Mouse (Mus musculus) cerebellum, adult 2 months (tissue): Measurements from ENCODE around the gene Fsip1. TPM values are rescaled to one million over a fixed set of nuclear protein-coding genes. Genes with fewer than 3 reads are reported as not detected.

Experiments used
- DNase-seq, 2 experiments: peaks; one replicate each; pipeline ENCODE4 v3.0.0; 2021
- H3K27ac ChIP-seq: fragments of 200-500 bp; 2 replicates; pipeline ENCODE4 v1.5.1; 2012; ENCODE audit warnings: low read length, control low read depth, inconsistent platforms; ENCODE audit not compliant: insufficient read depth
- H3K27me3 ChIP-seq: fragments of 200-500 bp; 2 replicates; pipeline ENCODE4 v1.6.1; 2012; ENCODE audit warnings: inconsistent platforms, mild to moderate bottlenecking, low read length, moderate library complexity; ENCODE audit not compliant: control insufficient read depth, insufficient read depth
- H3K4me1 ChIP-seq: fragments of 200-500 bp; 2 replicates; pipeline ENCODE4 v1.6.1; 2011; ENCODE audit warnings: low read length; ENCODE audit not compliant: control insufficient read depth, insufficient read depth
- H3K4me3 ChIP-seq: fragments of 200-500 bp; replicated peaks from 2 replicates; pipeline ENCODE3; 2011; ENCODE audit warnings: mild to moderate bottlenecking, low read depth, low read length, control low read depth; ENCODE audit not compliant: insufficient read depth
- CTCF ChIP-seq: fragments of 200-500 bp; IDR thresholded peaks from 2 replicates; pipeline ENCODE4 v1.5.1; 2011; ENCODE audit warnings: low read depth, mild to moderate bottlenecking, control low read depth, low read length, moderate library complexity, borderline replicate concordance; ENCODE audit not compliant: insufficient read depth
- POLR2A ChIP-seq: fragments of 200-500 bp; IDR thresholded peaks from 2 replicates; pipeline ENCODE4 v1.6.1; 2011; ENCODE audit warnings: low read length, control low read depth, borderline replicate concordance; ENCODE audit not compliant: insufficient read depth
- WGBS: fragments of 180-500 bp; shearing (Covaris S2); methylation state at CpG from one replicate; pipeline ENCODE4 v1.1.7; 2018; 5-methylcytosine and 5-hydroxymethylcytosine counted together
- polyA plus RNA-seq: library from polyadenylated mRNA; depleted of rRNA; stranded (reverse); fragments of >200 nt; gene quantifications from 2 replicates; pipeline ENCODE4 v1.2.3, GENCODE M21; 2012

Gene Fsip1
- polyA plus RNA-seq, 1 experiment = 0.38 TPM

GRCm38 (mm10) chr2:118209712-118210111 lies 47.1 kb downstream of the Fsip1 start:
- TF ChIP-seq CTCF = no peak
- TF ChIP-seq POLR2A = no peak
- no peak for DNase-seq
- no peak overlapping the region for H3K27ac ChIP-seq
- H3K4me3 ChIP-seq = no peak overlapping the region
- 78% methylated on average over 5 of the region's 5 CpGs for WGBS
- no peaks in the 10 kb centered on the region for H3K4me1 ChIP-seq
- no peaks in the 10 kb centered on the region for H3K27me3 ChIP-seq

- no peak overlapping the region for H3K27ac ChIP-seq
- DNase-seq = no peak
- TF ChIP-seq CTCF = no peak
- no peak for TF ChIP-seq POLR2A
- H3K4me3 ChIP-seq = no peak overlapping the region
- H3K4me1 ChIP-seq = no peaks in the 10 kb centered on the region
- no peaks in the 10 kb centered on the region; the same call in 1 of the 2 replicates for H3K27me3 ChIP-seq
- 69% methylated on average over 5 of the region's 5 CpGs for WGBS
Observed at GRCm38 (mm10) chr2:118208651-118209050, 48.1 kb downstream of the Fsip1 start.

GRCm38 (mm10) chr2:118205991-118206585 lies 50.7 kb downstream of the Fsip1 start:
- no peaks in the 10 kb centered on the region; the same call in 1 of the 2 replicates for H3K27me3 ChIP-seq
- H3K27ac ChIP-seq = no peak overlapping the region
- H3K4me3 ChIP-seq = no peak overlapping the region
- no peak for DNase-seq
- 76% methylated on average over 8 of the region's 8 CpGs for WGBS
- no peak for TF ChIP-seq POLR2A
- no peaks in the 10 kb centered on the region for H3K4me1 ChIP-seq

DNA sequence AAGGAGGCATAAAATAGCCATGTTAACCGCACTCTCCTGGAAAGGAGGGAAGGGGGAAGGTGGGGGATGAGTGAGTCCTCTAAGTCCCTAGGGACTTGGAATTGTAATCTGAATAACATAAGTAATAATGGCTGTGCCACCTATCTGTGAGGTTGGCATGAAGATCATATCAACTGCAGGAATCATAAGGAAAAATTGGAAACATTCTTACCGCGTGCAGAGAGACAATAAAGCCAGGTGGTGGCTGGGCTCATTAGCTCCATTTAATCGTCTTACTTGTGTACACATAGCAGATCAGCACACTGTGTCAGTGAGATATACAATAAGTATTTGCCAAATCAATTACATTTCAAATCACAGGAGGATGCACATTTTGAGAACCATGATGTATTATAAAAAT lies 52.1 kb downstream of the Fsip1 start:
- no peaks in the 10 kb centered on the region; the same call in 1 of the 2 replicates for H3K27me3 ChIP-seq
- DNase-seq = no peak
- H3K27ac ChIP-seq = no peak overlapping the region
- H3K4me1 ChIP-seq = no peaks in the 10 kb centered on the region
- H3K4me3 ChIP-seq = no peak overlapping the region
- TF ChIP-seq POLR2A (no peak), CTCF (no peak)
- WGBS = 37% methylated on average over 4 of the region's 4 CpGs

GRCm38 (mm10) chr2:118203739-118204461 lies 52.9 kb downstream of the Fsip1 start:
- no peaks in the 10 kb centered on the region; the same call in 1 of the 2 replicates for H3K27me3 ChIP-seq
- DNase-seq = peak; percentile 10 to 39
- H3K27ac ChIP-seq = no peak overlapping the region
- no peak overlapping the region for H3K4me3 ChIP-seq
- 8% methylated on average over 16 of the region's 16 CpGs for WGBS
- no peak for TF ChIP-seq CTCF
- TF ChIP-seq POLR2A = no peak
- H3K4me1 ChIP-seq = no peaks in the 10 kb centered on the region

DNA sequence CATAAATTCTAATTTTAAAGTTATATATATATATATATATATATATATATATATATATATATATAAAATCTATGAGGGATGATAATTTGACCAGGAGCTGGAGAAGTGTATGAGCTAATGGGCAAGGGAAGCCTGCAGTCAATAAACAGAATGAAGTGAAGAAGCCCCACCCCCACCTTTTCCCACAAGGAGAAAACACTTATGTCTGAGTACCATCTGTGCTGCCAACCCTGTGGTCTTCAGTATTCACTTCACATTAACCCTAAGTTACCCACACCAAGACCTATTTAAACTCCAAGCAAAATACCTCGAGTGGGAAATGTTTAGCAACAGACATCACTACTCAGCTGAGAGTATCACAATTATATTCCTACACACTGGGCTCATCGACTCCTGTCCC lies 53.8 kb downstream of the Fsip1 start:
- 16% methylated on average over 2 of the region's 2 CpGs for WGBS
- TF ChIP-seq CTCF = no peak
- no peak for TF ChIP-seq POLR2A
- H3K4me3 ChIP-seq = no peak overlapping the region
- H3K27ac ChIP-seq = no peak overlapping the region
- no peak for DNase-seq
- H3K4me1 ChIP-seq = no peaks in the 10 kb centered on the region
- H3K27me3 ChIP-seq = no peaks in the 10 kb centered on the region; the same call in 1 of the 2 replicates

GRCm38 (mm10) chr2:118201983-118202382 lies 54.8 kb downstream of the Fsip1 start:
- no peaks in the 10 kb centered on the region for H3K4me1 ChIP-seq
- no peaks in the 10 kb centered on the region; the same call in 1 of the 2 replicates for H3K27me3 ChIP-seq
- TF ChIP-seq CTCF = no peak
- TF ChIP-seq POLR2A = no peak
- no peak overlapping the region for H3K4me3 ChIP-seq
- DNase-seq = no peak
- no peak overlapping the region for H3K27ac ChIP-seq

- peak; percentile 62 to 67 for DNase-seq
- no peaks in the 10 kb centered on the region for H3K4me1 ChIP-seq
- no peaks in the 10 kb centered on the region; the same call in 1 of the 2 replicates for H3K27me3 ChIP-seq
- WGBS = under 1% methylated on average over 5 of the region's 5 CpGs
- H3K4me3 ChIP-seq = no peak overlapping the region
- TF ChIP-seq POLR2A (no peak), CTCF (peak; percentile 89)
- no peak overlapping the region for H3K27ac ChIP-seq
Observed at GRCm38 (mm10) chr2:118199867-118200266, 56.9 kb downstream of the Fsip1 start.
